Mouse (Mus musculus) embryonic facial prominence, embryonic 12.5 days (tissue): Measurements from ENCODE around the gene Wfdc15b. TPM values are rescaled to one million over a fixed set of nuclear protein-coding genes. Genes with fewer than 3 reads are reported as not detected.

Source experiments
- ATAC-seq: fragments of 200-750 bp; cut with Nextera tagmentation; 2 replicates; pipeline ENCODE4 v1.8.0; 2017; ENCODE audit not compliant: insufficient number of reproducible peaks, insufficient read depth, low FRiP score, low TSS enrichment
- H3K27ac ChIP-seq: fragments of 300-500 bp; sonication (generic); 2 replicates; pipeline ENCODE4 v1.5.1; 2016; ENCODE audit warnings: mild to moderate bottlenecking
- H3K27me3 ChIP-seq: fragments of 300-500 bp; sonication (generic); 2 replicates; pipeline ENCODE4 v1.6.1; 2016; ENCODE audit warnings: mild to moderate bottlenecking, moderate library complexity
- H3K36me3 ChIP-seq: fragments of 300-500 bp; sonication (generic); 2 replicates; pipeline ENCODE4 v1.6.1; 2016; ENCODE audit warnings: mild to moderate bottlenecking
- H3K4me1 ChIP-seq: fragments of 300-500 bp; sonication (generic); 2 replicates; pipeline ENCODE4 v1.6.1; 2016
- H3K4me2 ChIP-seq: fragments of 300-500 bp; sonication (generic); replicated peaks from 2 replicates; pipeline ENCODE4 v1.6.1; 2016; ENCODE audit warnings: mild to moderate bottlenecking, moderate library complexity
- H3K4me3 ChIP-seq: fragments of 300-500 bp; sonication (generic); 2 replicates; pipeline ENCODE4 v1.5.1; 2016; ENCODE audit warnings: mild to moderate bottlenecking
- H3K9ac ChIP-seq: fragments of 300-500 bp; sonication (generic); 2 replicates; pipeline ENCODE4 v1.6.1; 2016; ENCODE audit warnings: mild to moderate bottlenecking, moderate library complexity
- H3K9me3 ChIP-seq: fragments of 300-500 bp; sonication (generic); 2 replicates; pipeline ENCODE4 v1.6.1; 2016; ENCODE audit warnings: mild to moderate bottlenecking, moderate library complexity
- WGBS: fragments of 180-500 bp; shearing (Covaris S2); methylation state at CpG from one replicate; pipeline ENCODE4 v1.1.7; 2016; 5-methylcytosine and 5-hydroxymethylcytosine counted together
- polyA plus RNA-seq: library from polyadenylated mRNA; unstranded; fragments of >200 nt; fragmentation: Nextera tagmentation; extraction: Ambion mirVana; gene quantifications from 2 replicates; pipeline ENCODE4 v1.2.1, GENCODE M21; 2016

The Wfdc15b gene
- polyA plus RNA-seq, 1 experiment from 2014 or later = not detected

DNA sequence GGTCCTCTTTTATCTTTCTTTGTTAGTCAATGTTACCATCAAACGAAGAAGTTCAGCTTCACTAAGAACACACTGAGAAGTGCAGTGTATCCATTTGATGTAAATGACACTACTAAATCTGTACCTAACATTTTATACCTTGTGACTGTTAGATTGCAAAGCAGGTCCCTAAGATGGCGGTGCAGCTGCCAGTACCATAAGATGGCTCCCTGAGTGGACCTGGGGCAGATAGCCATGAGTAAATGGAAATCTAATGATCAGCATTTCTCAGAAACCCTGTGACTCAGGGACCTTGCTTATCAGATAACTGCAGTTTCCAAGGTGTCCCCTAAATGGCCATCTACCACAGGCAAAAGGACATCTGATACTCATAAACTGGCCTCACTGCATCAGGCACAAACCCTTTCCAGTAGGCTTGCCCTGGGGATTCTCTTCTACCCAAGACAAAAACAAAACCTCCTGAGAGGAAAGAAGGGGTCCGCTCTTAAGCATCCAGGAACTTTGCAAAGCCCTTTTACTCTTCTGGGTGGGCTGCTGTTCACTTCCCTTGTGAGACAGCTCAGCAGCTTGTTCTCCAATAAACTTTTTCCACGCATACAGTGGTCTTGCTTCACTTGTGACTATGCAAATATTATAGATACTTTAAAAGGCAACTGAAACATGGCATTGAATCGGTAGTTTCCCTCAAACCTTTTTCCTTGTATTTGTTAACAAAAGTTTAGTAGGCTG is 25.3 kb downstream of the Wfdc15b start:
- H3K36me3 ChIP-seq = no peaks in the 10 kb centered on the region
- H3K4me1 ChIP-seq = no peaks in the 10 kb centered on the region
- WGBS = 85% methylated on average over 5 of the region's 5 CpGs
- H3K4me3 ChIP-seq = no peak overlapping the region
- H3K9me3 ChIP-seq = no peaks in the 10 kb centered on the region
- no peaks in the 10 kb centered on the region for H3K27me3 ChIP-seq
- no peak for ATAC-seq
- no peak overlapping the region for H3K9ac ChIP-seq
- no peak overlapping the region for H3K4me2 ChIP-seq
- H3K27ac ChIP-seq = no peak overlapping the region

DNA sequence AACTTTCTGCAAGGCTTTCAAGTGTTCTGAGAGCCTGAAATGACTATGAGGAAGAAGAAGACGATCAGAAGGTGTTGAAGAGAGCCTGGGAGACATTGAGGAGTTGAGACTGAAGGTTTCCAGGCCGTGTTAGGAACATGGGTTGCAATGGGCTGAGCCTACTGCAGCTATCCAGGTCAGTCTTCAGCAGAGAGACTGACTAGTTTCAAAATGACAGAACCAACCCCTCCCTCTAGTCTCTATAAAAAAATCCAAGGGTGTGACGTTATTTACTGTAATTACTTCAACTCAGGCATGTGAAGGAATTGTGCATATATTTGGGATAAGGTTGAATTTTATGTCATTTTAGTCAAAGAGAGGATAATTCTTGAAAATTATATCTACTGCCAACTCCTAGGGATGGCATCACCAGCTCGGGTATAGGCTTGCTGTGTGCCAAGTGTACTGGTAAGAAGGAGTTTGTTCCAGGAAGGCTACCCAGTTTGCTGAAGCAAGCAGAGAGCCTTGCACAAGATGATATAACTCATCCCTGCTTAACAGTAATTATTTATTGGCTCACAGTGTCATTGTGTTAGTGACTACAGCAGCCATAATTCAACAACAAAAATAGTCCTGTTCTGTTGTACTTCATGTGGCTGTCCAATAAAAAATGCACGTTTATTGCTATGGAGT is 26.4 kb downstream of the Wfdc15b start:
- ATAC-seq = no peak
- Histone ChIP-seq H3K4me3 (no peak overlapping the region), H3K27me3 (no peaks in the 10 kb centered on the region), H3K4me2 (no peak overlapping the region), H3K36me3 (no peaks in the 10 kb centered on the region), H3K27ac (no peak overlapping the region), H3K9ac (no peak overlapping the region), H3K9me3 (no peaks in the 10 kb centered on the region), H3K4me1 (no peaks in the 10 kb centered on the region)
- 81% methylated on average over 5 of the region's 5 CpGs for WGBS

DNA sequence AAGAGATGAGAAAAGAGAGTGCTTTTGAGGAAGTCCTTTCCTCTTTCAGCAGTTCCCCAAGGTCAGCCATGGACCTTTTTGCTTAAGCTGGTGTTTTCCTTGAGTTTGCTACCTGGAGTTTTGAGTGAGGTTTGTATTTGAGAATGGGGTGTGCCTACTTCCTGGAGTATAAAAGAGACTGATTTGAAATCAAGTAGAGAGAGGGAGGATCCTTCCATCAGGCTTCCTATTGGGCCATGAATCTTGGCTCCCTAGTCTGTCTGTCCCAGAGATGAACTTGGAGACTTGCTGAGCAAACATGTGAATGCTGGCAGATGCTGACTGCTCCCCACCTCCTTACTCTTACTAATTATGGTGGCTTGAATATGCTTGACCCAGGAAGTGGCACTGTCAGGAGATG is 29.2 kb downstream of the Wfdc15b start:
- Histone ChIP-seq H3K9me3 (no peaks in the 10 kb centered on the region), H3K27ac (no peak overlapping the region), H3K4me2 (no peak overlapping the region), H3K9ac (no peak overlapping the region), H3K4me3 (no peak overlapping the region), H3K36me3 (no peaks in the 10 kb centered on the region), H3K4me1 (no peaks in the 10 kb centered on the region), H3K27me3 (no peaks in the 10 kb centered on the region)
- ATAC-seq = no peak

DNA sequence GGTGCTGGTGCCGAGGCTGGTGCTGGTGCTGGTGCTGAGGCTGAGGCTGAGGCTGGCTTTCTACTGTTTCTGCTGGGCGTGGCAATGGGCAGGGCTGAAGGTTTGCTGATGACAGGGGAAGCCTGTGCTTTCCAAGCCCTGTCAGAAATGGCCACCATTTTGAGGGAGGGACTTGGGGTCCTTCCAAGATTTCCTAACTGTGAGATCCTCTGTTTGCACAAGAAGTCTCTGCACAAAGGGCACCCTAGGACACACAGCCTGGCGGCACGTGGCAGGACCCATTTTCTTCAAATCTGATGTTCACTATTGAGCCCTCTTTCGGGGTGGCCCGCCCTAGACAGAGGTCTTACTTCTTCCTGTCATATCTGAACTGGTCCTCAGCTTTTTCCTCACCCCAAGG is 30.9 kb downstream of the Wfdc15b start, which contains the start of gene Wfdc12:
TSS of gene Wfdc12 (minus strand) at position 33 of the 400 bp plus-strand sequence.
- Histone ChIP-seq H3K36me3 (no peaks in the 10 kb centered on the region), H3K4me1 (no peaks in the 10 kb centered on the region), H3K4me3 (no peak within 1 kb of the TSS), H3K9me3 (no peaks in the 10 kb centered on the region), H3K27ac (no peak within 1 kb of the TSS), H3K27me3 (no peaks in the 10 kb centered on the region), H3K4me2 (no peak within 1 kb of the TSS), H3K9ac (no peak within 1 kb of the TSS)
- ATAC-seq = no peak
- 84% methylated on average over 6 of the region's 6 CpGs for WGBS

DNA sequence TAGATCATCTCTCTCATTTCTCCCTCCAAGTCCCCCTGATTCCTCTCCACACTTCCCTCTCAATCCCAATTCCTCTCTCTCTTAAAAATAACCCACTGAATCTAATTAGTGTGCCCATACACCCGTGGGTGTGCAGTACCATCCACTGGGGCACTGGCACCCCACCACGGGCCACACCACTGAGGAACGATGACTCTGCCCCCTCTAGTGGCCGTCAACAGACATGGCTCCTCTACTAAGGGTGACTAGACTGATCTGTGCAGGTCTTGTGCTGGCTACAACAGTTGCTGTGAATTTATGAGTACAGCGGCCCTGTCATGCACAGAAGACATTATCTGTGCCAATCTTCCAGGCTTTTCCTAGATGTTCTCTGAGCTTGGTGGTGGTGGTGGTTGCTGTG is 32.7 kb downstream of the Wfdc15b start:
- ATAC-seq = no peak
- H3K4me2 ChIP-seq = no peak overlapping the region
- H3K27ac ChIP-seq = no peak overlapping the region
- H3K9ac ChIP-seq = no peak overlapping the region
- no peaks in the 10 kb centered on the region for H3K4me1 ChIP-seq
- no peaks in the 10 kb centered on the region for H3K36me3 ChIP-seq
- H3K9me3 ChIP-seq = no peaks in the 10 kb centered on the region
- no peaks in the 10 kb centered on the region; the same call in 1 of the 2 replicates for H3K27me3 ChIP-seq
- WGBS = 24% methylated on average over 5 of the region's 5 CpGs
- H3K4me3 ChIP-seq = no peak overlapping the region

DNA sequence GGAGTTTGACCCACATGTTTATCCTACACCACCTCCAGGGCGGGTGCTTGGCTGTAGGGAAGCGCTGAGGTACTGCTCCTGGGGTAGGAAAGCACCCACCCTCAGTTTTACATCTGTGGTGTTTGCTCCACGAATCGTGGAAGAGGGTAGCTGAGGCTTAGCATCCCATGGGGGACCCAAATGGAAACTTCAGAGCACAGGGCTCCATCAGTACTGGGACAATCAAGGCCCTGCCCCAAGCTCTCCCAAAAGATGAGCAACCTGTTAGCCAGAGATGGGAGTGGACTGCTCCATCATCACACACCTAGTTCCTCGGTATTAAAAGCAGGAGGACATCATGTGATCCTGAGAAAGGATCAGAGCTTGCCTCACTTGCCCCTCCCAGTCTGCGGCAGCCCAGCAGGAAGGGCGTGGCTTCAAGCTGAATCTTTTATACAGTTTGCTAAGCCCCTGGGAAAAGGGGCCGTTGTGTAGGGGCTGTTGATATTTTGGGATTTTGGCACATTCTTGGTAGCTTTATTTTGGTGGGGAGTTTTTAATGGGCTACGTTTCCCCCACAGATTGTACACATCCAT is 37.2 kb downstream of the Wfdc15b start:
- no peak for ATAC-seq
- no peak overlapping the region for H3K4me2 ChIP-seq
- no peak overlapping the region for H3K4me3 ChIP-seq
- no peak overlapping the region for H3K27ac ChIP-seq
- no peak overlapping the region for H3K9ac ChIP-seq
- H3K4me1 ChIP-seq = no peaks in the 10 kb centered on the region
- 44% methylated on average over 9 of the region's 9 CpGs for WGBS
- no peaks in the 10 kb centered on the region for H3K36me3 ChIP-seq
- H3K27me3 ChIP-seq = no peaks in the 10 kb centered on the region; the same call in 1 of the 2 replicates
- no peaks in the 10 kb centered on the region for H3K9me3 ChIP-seq

DNA sequence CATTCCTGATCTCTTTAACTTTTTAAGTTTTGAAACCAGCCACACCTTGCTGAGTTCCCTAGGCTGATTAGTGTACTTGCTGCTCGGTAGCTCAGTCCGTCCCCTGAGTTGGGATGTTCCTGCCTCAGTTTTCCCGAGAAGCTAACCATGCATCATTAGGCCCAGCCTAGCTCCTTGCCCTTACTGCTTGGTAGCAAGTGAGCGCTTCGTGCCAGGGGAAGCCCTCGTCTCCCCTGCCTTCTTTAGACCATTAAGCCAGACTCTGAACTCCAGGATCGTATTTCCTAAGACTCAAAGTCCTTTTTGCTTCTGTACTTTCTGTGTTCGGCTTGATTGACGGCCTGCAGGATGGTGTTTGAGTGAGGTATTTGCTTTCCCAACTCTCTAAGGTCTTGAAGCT is 38.1 kb downstream of the Wfdc15b start:
- H3K36me3 ChIP-seq = no peaks in the 10 kb centered on the region
- ATAC-seq = no peak
- 53% methylated on average over 9 of the region's 9 CpGs for WGBS
- H3K9ac ChIP-seq = no peak overlapping the region
- H3K27ac ChIP-seq = no peak overlapping the region
- no peaks in the 10 kb centered on the region for H3K4me1 ChIP-seq
- no peak overlapping the region for H3K4me3 ChIP-seq
- no peak overlapping the region for H3K4me2 ChIP-seq
- H3K9me3 ChIP-seq = no peaks in the 10 kb centered on the region
- H3K27me3 ChIP-seq = no peaks in the 10 kb centered on the region; the same call in 1 of the 2 replicates

DNA sequence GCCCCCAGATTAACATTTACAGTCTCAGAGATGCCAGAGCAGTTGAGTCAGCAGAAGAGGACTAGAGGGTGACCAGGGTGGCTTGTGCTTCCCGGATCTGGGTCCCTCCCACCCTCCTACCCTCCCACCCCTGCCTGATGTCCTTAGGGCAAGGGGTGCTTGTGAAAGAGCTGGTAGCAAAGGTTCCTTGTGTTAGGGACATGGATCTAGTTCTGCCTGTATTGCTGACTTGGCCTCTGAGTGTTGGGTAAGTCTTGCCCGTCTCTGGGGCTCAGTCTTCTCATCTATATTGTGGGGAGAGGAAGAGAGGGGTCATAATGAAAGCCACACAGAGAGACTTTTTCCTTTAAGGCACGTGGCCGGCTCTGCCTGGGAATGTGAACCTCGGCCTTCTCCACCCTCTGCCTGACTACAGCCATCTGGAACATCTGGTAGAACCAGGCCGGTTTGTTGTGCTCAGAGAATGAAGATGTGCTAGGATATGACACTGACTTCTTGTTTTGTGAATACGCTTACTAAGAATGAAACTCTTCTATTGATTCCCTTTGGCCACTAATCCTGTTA is 38.7 kb downstream of the Wfdc15b start, which contains the start of gene Wfdc5:
TSS of gene Wfdc5 (minus strand) at position 51 of the 564 bp plus-strand sequence.
- H3K9me3 ChIP-seq = no peaks in the 10 kb centered on the region
- ATAC-seq = no peak
- no peak within 1 kb of the TSS for H3K27ac ChIP-seq
- peaks cover 2% of the 10 kb centered on the region; the same call in 1 of the 2 replicates for H3K27me3 ChIP-seq
- no peaks in the 10 kb centered on the region for H3K36me3 ChIP-seq
- H3K9ac ChIP-seq = no peak within 1 kb of the TSS
- no peak within 1 kb of the TSS for H3K4me3 ChIP-seq
- H3K4me2 ChIP-seq = no peak within 1 kb of the TSS
- H3K4me1 ChIP-seq = no peaks in the 10 kb centered on the region
- 68% methylated on average over 7 of the region's 7 CpGs for WGBS

DNA sequence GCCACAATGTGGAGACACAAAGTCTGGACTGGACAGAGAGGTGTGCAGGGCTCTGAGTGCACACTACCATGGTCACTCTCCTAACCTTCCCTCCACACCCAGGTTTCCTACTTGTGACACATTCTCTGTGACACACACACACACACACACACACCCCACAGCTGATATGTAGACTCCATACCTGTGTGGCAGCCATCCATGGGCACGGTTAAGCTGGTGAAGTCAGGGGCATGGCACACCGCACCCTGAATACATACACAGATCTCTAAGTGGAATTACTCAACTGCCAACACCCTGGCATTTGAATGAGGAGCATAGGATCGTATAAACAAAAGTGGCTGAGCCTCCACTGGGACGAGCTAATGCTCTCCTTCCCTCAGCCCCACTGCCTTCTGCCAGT is 40.7 kb downstream of the Wfdc15b start:
- H3K9ac ChIP-seq = no peak overlapping the region
- H3K36me3 ChIP-seq = no peaks in the 10 kb centered on the region
- peaks cover 5% of the 10 kb centered on the region; the same call in 1 of the 2 replicates for H3K27me3 ChIP-seq
- WGBS = 81% methylated on average over 4 of the region's 4 CpGs
- no peak overlapping the region for H3K4me2 ChIP-seq
- ATAC-seq = no peak
- no peak overlapping the region for H3K4me3 ChIP-seq
- no peaks in the 10 kb centered on the region for H3K4me1 ChIP-seq
- H3K27ac ChIP-seq = no peak overlapping the region
- no peaks in the 10 kb centered on the region for H3K9me3 ChIP-seq

DNA sequence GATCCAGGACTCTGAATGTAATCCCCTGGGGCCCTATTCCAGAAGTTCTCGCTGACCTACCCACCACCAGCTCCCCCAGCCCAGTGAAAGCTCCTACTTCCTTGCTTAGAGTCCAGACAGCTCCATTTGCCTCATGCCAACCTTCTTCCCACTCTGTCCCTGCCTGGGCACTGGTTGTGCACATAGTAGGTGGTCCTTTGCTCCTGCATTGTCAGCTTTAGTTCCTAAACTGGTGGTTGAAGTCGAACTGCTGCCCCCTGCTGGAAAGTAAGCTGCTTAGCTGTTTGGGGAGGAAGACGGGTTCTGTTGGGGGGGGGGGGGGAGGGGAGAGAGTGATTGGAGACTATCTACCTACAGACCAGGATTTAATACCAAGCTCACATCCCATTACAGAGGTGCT is 41.3 kb downstream of the Wfdc15b start:
- ATAC-seq = no peak
- 39% methylated on average over 3 of the region's 3 CpGs for WGBS
- Histone ChIP-seq H3K4me1 (no peaks in the 10 kb centered on the region), H3K36me3 (no peaks in the 10 kb centered on the region), H3K9me3 (no peaks in the 10 kb centered on the region), H3K27me3 (peaks cover 5% of the 10 kb centered on the region; the same call in 1 of the 2 replicates), H3K9ac (no peak overlapping the region), H3K27ac (no peak overlapping the region), H3K4me2 (no peak overlapping the region), H3K4me3 (no peak overlapping the region)

DNA sequence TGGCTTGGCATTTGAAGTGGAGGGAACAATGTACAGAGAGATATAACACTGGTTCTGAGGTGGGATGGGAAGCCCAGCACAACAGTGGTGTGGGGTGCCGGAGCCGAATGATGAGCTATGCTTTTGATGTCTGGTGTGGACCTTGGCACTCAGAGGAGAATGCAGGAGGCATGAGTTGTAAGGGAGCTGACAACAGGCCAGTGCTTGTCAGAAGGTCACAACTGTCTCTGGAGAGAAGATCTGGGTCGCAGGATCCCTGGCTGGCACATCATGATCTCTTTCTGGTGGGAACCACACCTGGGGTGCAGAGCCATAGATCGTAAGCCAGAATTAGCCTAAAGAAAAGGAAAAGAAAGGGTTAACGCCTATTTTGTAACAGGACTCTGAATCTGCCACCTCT is 43.6 kb downstream of the Wfdc15b start:
- Histone ChIP-seq H3K9me3 (no peaks in the 10 kb centered on the region), H3K4me3 (no peak overlapping the region), H3K9ac (no peak overlapping the region), H3K27ac (no peak overlapping the region), H3K4me2 (no peak overlapping the region), H3K36me3 (no peaks in the 10 kb centered on the region), H3K4me1 (0 out of 2 replicates have a peak, but pooled peaks cover 4% of the 10 kb centered on the region), H3K27me3 (peaks cover 15% of the 10 kb centered on the region; the same call in 1 of the 2 replicates)
- 81% methylated on average over 5 of the region's 5 CpGs for WGBS
- ATAC-seq = no peak
